Mouse (Mus musculus) spleen, postnatal 14 days (tissue): ENCODE measurements around the gene 1700014D04Rik.
A peak's percentile ranks its signal among the peaks of the same experiment; 100 is the strongest.
"Not testable (repeated sequence)": the region's sequence is repeated elsewhere in the genome, so short reads cannot be mapped to it uniquely, and the experiment has no call there.

Source experiments
- DNase-seq, 2 experiments: peaks; one replicate each; pipeline ENCODE4 v3.0.0; 2021 to 2022; ENCODE audit warnings: low spot score in 2 of 2

1700014D04Rik gene

GRCm38 (mm10) chr13:59735190-59735589 lies 11.4 kb downstream of the 1700014D04Rik start:
- DNase-seq: no peak

GRCm38 (mm10) chr13:59734347-59734746 lies 12.2 kb downstream of the 1700014D04Rik start:
- not testable (repeated sequence) for DNase-seq

GRCm38 (mm10) chr13:59733936-59734335 lies 12.6 kb downstream of the 1700014D04Rik start:
- DNase-seq: no peak

- DNase-seq: no peak
These were observed 14.9 kb downstream of the 1700014D04Rik start, which contains the start of gene Spata31d1d for GRCm38 (mm10) chr13:59731652-59732051. Gene Spata31d1d, minus strand, starts transcription at chr13:59731752.

- peak; percentile 63 to 78 for DNase-seq
These were observed 18.0 kb downstream of the 1700014D04Rik start for GRCm38 (mm10) chr13:59728378-59729093.

- no peak for DNase-seq
These were observed 20.2 kb downstream of the 1700014D04Rik start for GRCm38 (mm10) chr13:59726139-59726867.

GRCm38 (mm10) chr13:59722089-59722488 lies 24.5 kb downstream of the 1700014D04Rik start:
- DNase-seq: not testable (repeated sequence)

GRCm38 (mm10) chr13:59719475-59719874 lies 27.1 kb downstream of the 1700014D04Rik start:
- DNase-seq: no peak

- DNase-seq: not testable (repeated sequence)
These were observed 27.6 kb downstream of the 1700014D04Rik start for GRCm38 (mm10) chr13:59718857-59719440.

GRCm38 (mm10) chr13:59713710-59714109 lies 32.8 kb downstream of the 1700014D04Rik start:
- no peak for DNase-seq

GRCm38 (mm10) chr13:59711984-59712383 lies 34.6 kb downstream of the 1700014D04Rik start, which contains the start of gene Spata31d1b:
Gene Spata31d1b, plus strand, starts transcription at chr13:59712284.
- not testable (repeated sequence) for DNase-seq

GRCm38 (mm10) chr13:59710230-59710629 lies 36.3 kb downstream of the 1700014D04Rik start, which contains the start of gene Spata31d1a:
Gene Spata31d1a, minus strand, starts transcription at chr13:59710330.
- no peak for DNase-seq

GRCm38 (mm10) chr13:59704562-59704961 lies 42.0 kb downstream of the 1700014D04Rik start:
- DNase-seq: no peak

- no peak for DNase-seq
These were observed 43.0 kb downstream of the 1700014D04Rik start for GRCm38 (mm10) chr13:59703514-59703913.

- DNase-seq: not testable (repeated sequence)
These were observed 46.4 kb downstream of the 1700014D04Rik start for GRCm38 (mm10) chr13:59700137-59700536.

GRCm38 (mm10) chr13:59699131-59699530 lies 47.4 kb downstream of the 1700014D04Rik start:
- no peak for DNase-seq

GRCm38 (mm10) chr13:59695781-59696180 lies 50.8 kb downstream of the 1700014D04Rik start:
- no peak for DNase-seq

GRCm38 (mm10) chr13:59694008-59694407 lies 52.5 kb downstream of the 1700014D04Rik start, which contains the start of gene 4921517D22Rik:
Gene 4921517D22Rik, minus strand, starts transcription at chr13:59694108.
- no peak for DNase-seq

GRCm38 (mm10) chr13:59691478-59691877 lies 55.1 kb downstream of the 1700014D04Rik start:
- DNase-seq: no peak
